ENCODE assay signal across 20 mouse cellular contexts in the genomic region with DNA sequence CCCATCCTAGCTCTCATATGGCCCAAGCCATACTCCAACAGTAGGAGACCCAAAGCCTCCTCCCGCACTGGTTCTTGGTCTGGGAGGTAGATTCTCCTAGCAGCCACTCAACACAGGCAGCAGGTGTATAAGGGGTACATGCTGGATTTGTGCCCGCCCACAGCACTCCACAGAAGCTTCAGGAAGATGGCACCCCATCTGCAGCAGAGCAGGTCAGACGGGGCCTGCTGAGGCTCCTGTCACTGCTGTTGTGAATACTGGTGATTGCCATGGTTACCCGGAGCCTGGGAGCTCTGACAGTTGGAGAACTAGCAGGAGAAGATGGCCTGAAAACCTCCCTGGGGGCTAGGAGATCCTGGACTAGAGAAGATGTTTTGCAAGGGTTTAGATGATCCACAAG. TPM values are rescaled to one million over a fixed set of nuclear protein-coding genes. Genes with fewer than 3 reads are reported as not detected.
DNase-seq lines count a peak whose midpoint lies in the region; ATAC-seq and TF ChIP-seq lines count a peak whose summit lies in the region.
"Had no signal": no experiment of that assay in that cellular context is flagged by ENCODE, and none has a peak within 500 bp of the region (broad histone marks: within the 10 kb centered on the region; RNA-seq: fewer than 3 reads in every experiment).

No protein-coding gene starts in this region.

- ATAC-seq in heart, embryonic 11.5 days (replicated peaks; ENCODE audit: insufficient number of reproducible peaks, low FRiP score, low TSS enrichment): no peak
- 0 out of 2 replicates have a peak, but pooled peaks have one; percentile 7 for ATAC-seq in midbrain, embryonic 15.5 days (replicated peaks)
- no peak for ATAC-seq in midbrain, embryonic 16.5 days
- no peak for ATAC-seq in forebrain, embryonic 14.5 days

- no peak for TF ChIP-seq CTCF in brain, embryonic 14.5 days (IDR thresholded peaks at IDR 0.05; ENCODE audit: borderline replicate concordance, extremely low read depth, insufficient read depth, insufficient read length)

- H3K9ac ChIP-seq in heart, embryonic 11.5 days (ENCODE audit: low read depth, low read length): no peak overlapping the region
- H3K9ac ChIP-seq in midbrain, embryonic 15.5 days: no peak overlapping the region
- H3K9ac ChIP-seq in midbrain, embryonic 16.5 days (ENCODE audit: low read depth, low read length): no peak overlapping the region
- no peak overlapping the region for H3K9ac ChIP-seq in forebrain, embryonic 14.5 days (ENCODE audit: low read length)
- H3K9ac ChIP-seq: forebrain, embryonic 15.5 days; heart, embryonic 12.5 days; hindbrain, embryonic 12.5 days; midbrain, embryonic 13.5 days; neural tube, embryonic 15.5 days had no signal

- no peaks in the 10 kb centered on the region for H3K4me1 ChIP-seq in heart, embryonic 11.5 days (ENCODE audit: control insufficient read depth, insufficient read depth, low read length)
- peaks cover 16% of the 10 kb centered on the region for H3K4me1 ChIP-seq in midbrain, embryonic 15.5 days
- peaks cover 7% of the 10 kb centered on the region for H3K4me1 ChIP-seq in midbrain, embryonic 16.5 days (ENCODE audit: control insufficient read depth, insufficient read depth, low read length)
- H3K4me1 ChIP-seq in forebrain, embryonic 14.5 days (ENCODE audit: control insufficient read depth, insufficient read depth, low read length): peaks cover 13% of the 10 kb centered on the region

- H3K27ac ChIP-seq in heart, embryonic 11.5 days (ENCODE audit: low read depth, low read length): no peak overlapping the region
- H3K27ac ChIP-seq in midbrain, embryonic 15.5 days: no peak overlapping the region
- H3K27ac ChIP-seq in midbrain, embryonic 16.5 days (ENCODE audit: low read length): no peak overlapping the region
- H3K27ac ChIP-seq in forebrain, embryonic 14.5 days (ENCODE audit: low read depth, low read length): no peak overlapping the region
- H3K27ac ChIP-seq: forebrain, embryonic 15.5 days; hindbrain, embryonic 12.5 days; midbrain, embryonic 13.5 days; neural tube, embryonic 15.5 days had no signal

- no peaks in the 10 kb centered on the region for H3K36me3 ChIP-seq in heart, embryonic 11.5 days (ENCODE audit: control insufficient read depth, insufficient read depth, low read length)
- H3K36me3 ChIP-seq in midbrain, embryonic 15.5 days (replicated peaks): no peaks in the 10 kb centered on the region
- no peaks in the 10 kb centered on the region for H3K36me3 ChIP-seq in midbrain, embryonic 16.5 days (ENCODE audit: control insufficient read depth, insufficient read depth, low read length)
- no peaks in the 10 kb centered on the region for H3K36me3 ChIP-seq in forebrain, embryonic 14.5 days (ENCODE audit: control insufficient read depth, insufficient read depth, low read length)
- H3K36me3 ChIP-seq: forebrain, embryonic 15.5 days; heart, embryonic 12.5 days; hindbrain, embryonic 12.5 days; midbrain, embryonic 13.5 days; neural tube, embryonic 15.5 days had no signal

- TF ChIP-seq POLR2A in brain, embryonic 14.5 days (IDR thresholded peaks at IDR 0.05; ENCODE audit: borderline replicate concordance, extremely low read depth, insufficient read depth, insufficient read length, poor library complexity, severe bottlenecking): no peak

- no peaks in the 10 kb centered on the region for H3K9me3 ChIP-seq in heart, embryonic 11.5 days (replicated peaks; ENCODE audit: control insufficient read depth, low read length)
- H3K9me3 ChIP-seq in midbrain, embryonic 15.5 days: no peaks in the 10 kb centered on the region
- H3K9me3 ChIP-seq in midbrain, embryonic 16.5 days (replicated peaks; ENCODE audit: control insufficient read depth, low read length, poor library complexity, severe bottlenecking): no peaks in the 10 kb centered on the region
- no peaks in the 10 kb centered on the region for H3K9me3 ChIP-seq in forebrain, embryonic 14.5 days (replicated peaks; ENCODE audit: control insufficient read depth, low read length)
- H3K9me3 ChIP-seq: forebrain, embryonic 15.5 days; heart, embryonic 12.5 days; hindbrain, embryonic 12.5 days; midbrain, embryonic 13.5 days; neural tube, embryonic 15.5 days had no signal

- DNase-seq in heart, adult 11 months: peak; percentile 86
- DNase-seq in brain, embryonic 14.5 days (ENCODE audit: low read depth): peak; percentile 35
- DNase-seq in layer of hippocampus, postnatal 10 days (ENCODE audit: low spot score in 2 of 2): peak; percentile 55 to 56
- DNase-seq in gastrocnemius, postnatal 10 days: no peak
- DNase-seq in forebrain, embryonic 14.5 days (ENCODE audit: low spot score): no peak
- DNase-seq: adrenal gland, adult 8-10 months; heart, postnatal 14 days; liver; thymus, adult 2 months had no signal

- 66% methylated on average over 4 of the region's 4 CpGs for whole genome bisulfite sequencing in heart, embryonic 11.5 days (ENCODE audit: insufficient replicate concordance)
- WGBS in midbrain, embryonic 15.5 days: 81% methylated on average over 4 of the region's 4 CpGs
- WGBS in midbrain, embryonic 16.5 days: 79% methylated on average over 4 of the region's 4 CpGs
- 71% methylated on average over 4 of the region's 4 CpGs for WGBS in forebrain, embryonic 14.5 days

- no peak overlapping the region for H3K4me3 ChIP-seq in heart, embryonic 11.5 days (ENCODE audit: low read depth, low read length)
- H3K4me3 ChIP-seq in midbrain, embryonic 15.5 days: no peak overlapping the region
- H3K4me3 ChIP-seq in midbrain, embryonic 16.5 days (ENCODE audit: low read depth, low read length): no peak overlapping the region
- H3K4me3 ChIP-seq in forebrain, embryonic 14.5 days (ENCODE audit: low read depth, low read length): no peak overlapping the region
- H3K4me3 ChIP-seq: erythroblast, embryonic 14.5 days; forebrain, embryonic 15.5 days; heart, embryonic 12.5 days; hindbrain, embryonic 12.5 days; midbrain, embryonic 13.5 days; myocyte; neural tube, embryonic 15.5 days had no signal

- H3K27me3 ChIP-seq in heart, embryonic 11.5 days (ENCODE audit: control insufficient read depth, insufficient read depth, low read length): no peaks in the 10 kb centered on the region
- no peaks in the 10 kb centered on the region for H3K27me3 ChIP-seq in midbrain, embryonic 15.5 days (replicated peaks)
- no peaks in the 10 kb centered on the region for H3K27me3 ChIP-seq in midbrain, embryonic 16.5 days (ENCODE audit: control insufficient read depth, insufficient read depth, low read depth, low read length)
- H3K27me3 ChIP-seq in forebrain, embryonic 14.5 days (replicated peaks; ENCODE audit: control insufficient read depth, insufficient read depth, low read length): no peaks in the 10 kb centered on the region
- H3K27me3 ChIP-seq: forebrain, embryonic 15.5 days; heart, embryonic 12.5 days; hindbrain, embryonic 12.5 days; midbrain, embryonic 13.5 days; neural tube, embryonic 15.5 days had no signal

- H3K4me2 ChIP-seq in heart, embryonic 11.5 days: no peak overlapping the region
- no peak overlapping the region for H3K4me2 ChIP-seq in midbrain, embryonic 15.5 days
- no peak overlapping the region for H3K4me2 ChIP-seq in midbrain, embryonic 16.5 days (ENCODE audit: low read length)
- no peak overlapping the region for H3K4me2 ChIP-seq in forebrain, embryonic 14.5 days (ENCODE audit: low read length)

RNA-seq across cellular contexts. Expression of gene Klhl29, which starts 35.9 kb away (rescaled TPM):
- polyA plus RNA-seq in heart, embryonic 11.5 days (2014; fragmentation: Nextera tagmentation; extraction: Ambion mirVana): 0.58 and 0.67 TPM in 2 replicates
- polyA plus RNA-seq in midbrain, embryonic 15.5 days (2015; fragmentation: Nextera tagmentation; extraction: Ambion mirVana): 4.8 and 5.2 TPM in 2 replicates
- 4.0 and 4.6 TPM in 2 replicates for polyA plus RNA-seq in midbrain, embryonic 16.5 days (2015; fragmentation: Nextera tagmentation; extraction: Ambion mirVana)
- polyA plus RNA-seq in brain, embryonic 14.5 days (2012; rRNA removed): 35.0 and 36.1 TPM in 2 replicates
- total RNA-seq in layer of hippocampus, postnatal 10 days (2021): 10 to 100 TPM; 27.1 to 27.5 TPM
- 1 to 10 TPM; 4.5 to 5.4 TPM for total RNA-seq in gastrocnemius, postnatal 10 days (2021)
- polyA plus RNA-seq in forebrain, embryonic 14.5 days (2014; fragmentation: Nextera tagmentation; extraction: Ambion mirVana): 8.5 and 11.0 TPM in 2 replicates
- total RNA-seq: common myeloid progenitor, adult 5-6 weeks had no signal
- polyA plus RNA-seq: erythroblast, embryonic 14.5 days had no signal

Comparison
In these comparisons a context has a peak if more than half of its experiments do, and no peak if none do; other contexts are left out.
1. DNase-seq: peak in heart, adult 11 months (single experiment), brain, embryonic 14.5 days (single experiment) and layer of hippocampus, postnatal 10 days (2 of 2); none in gastrocnemius, postnatal 10 days (single experiment) and forebrain, embryonic 14.5 days (single experiment).